Mouse (Mus musculus) bone marrow macrophage, adult 2 months (primary cell): Measurements from ENCODE around the gene Gm20388. TPM values are rescaled to one million over a fixed set of nuclear protein-coding genes. Genes with fewer than 3 reads are reported as not detected.

ENCODE experiments used
- H3K27ac ChIP-seq: 2 replicates; pipeline ENCODE4 v1.5.1; 2012; ENCODE audit warnings: low read depth, low read length; ENCODE audit not compliant: insufficient read depth
- H3K4me1 ChIP-seq: 2 replicates; pipeline ENCODE4 v1.6.1; 2012; ENCODE audit warnings: low read length; ENCODE audit not compliant: control insufficient read depth, insufficient read depth
- H3K4me3 ChIP-seq: 2 replicates; pipeline ENCODE4 v1.5.1; 2012; ENCODE audit warnings: mild to moderate bottlenecking, low read length, moderate library complexity; ENCODE audit not compliant: insufficient read depth
- CTCF ChIP-seq: IDR thresholded peaks from 2 replicates; pipeline ENCODE4 v1.5.1; 2012; ENCODE audit warnings: low read depth, mild to moderate bottlenecking, low read length, moderate library complexity
- POLR2A ChIP-seq: IDR thresholded peaks from 2 replicates; pipeline ENCODE4 v1.6.1; 2012; ENCODE audit warnings: mild to moderate bottlenecking, low read depth, low read length, borderline replicate concordance
- polyA plus RNA-seq: library from polyadenylated mRNA; stranded (reverse); fragments of >200 nt; gene quantifications from 2 replicates; pipeline ENCODE4 v1.2.4, GENCODE M21; 2012; ENCODE audit not compliant: missing spikeins, insufficient read depth, insufficient read length

Gene Gm20388
- polyA plus RNA-seq, 1 experiment: 32.7 TPM

GRCm38 (mm10) chr8:120486477-120487376 is 576.1 kb downstream of the Gm20388 start:
- Histone ChIP-seq H3K4me3 (peak overlapping the region; percentile 75), H3K27ac (peak overlapping the region; percentile 82), H3K4me1 (peaks cover 23% of the 10 kb centered on the region)
- no peak for TF ChIP-seq CTCF
- TF ChIP-seq POLR2A: 0 out of 2 replicates have a peak, but pooled peaks have one; percentile 25

- Histone ChIP-seq H3K4me1 (peaks cover 23% of the 10 kb centered on the region), H3K4me3 (peak overlapping the region; percentile 75), H3K27ac (peak overlapping the region; percentile 82)
- TF ChIP-seq CTCF (no peak), POLR2A (no peak)
Observed at GRCm38 (mm10) chr8:120487377-120487728, 576.7 kb downstream of the Gm20388 start.

- peak overlapping the region; percentile 75 for H3K4me3 ChIP-seq
- no peak for TF ChIP-seq POLR2A
- TF ChIP-seq CTCF: no peak
- H3K27ac ChIP-seq: peak overlapping the region; percentile 82
- H3K4me1 ChIP-seq: peaks cover 23% of the 10 kb centered on the region
Observed at GRCm38 (mm10) chr8:120487729-120488510, 577.3 kb downstream of the Gm20388 start.

- no peak for TF ChIP-seq CTCF
- H3K4me1 ChIP-seq: peaks cover 29% of the 10 kb centered on the region
- peak overlapping the region; percentile 75 for H3K4me3 ChIP-seq
- peak overlapping the region; percentile 82 for H3K27ac ChIP-seq
Observed at GRCm38 (mm10) chr8:120488636-120489131, 578.0 kb downstream of the Gm20388 start.

GRCm38 (mm10) chr8:120489142-120489754 is 578.6 kb downstream of the Gm20388 start:
- TF ChIP-seq POLR2A (no peak), CTCF (no peak)
- Histone ChIP-seq H3K27ac (peak overlapping the region; percentile 82), H3K4me3 (peak overlapping the region; percentile 75), H3K4me1 (peaks cover 34% of the 10 kb centered on the region)

- TF ChIP-seq POLR2A: no peak
- no peak for TF ChIP-seq CTCF
- peaks cover 31% of the 10 kb centered on the region for H3K4me1 ChIP-seq
Observed at GRCm38 (mm10) chr8:120489771-120490281, 579.2 kb downstream of the Gm20388 start.

GRCm38 (mm10) chr8:120490354-120491141 is 579.9 kb downstream of the Gm20388 start:
- Histone ChIP-seq H3K4me3 (peak overlapping the region; percentile 75), H3K27ac (peak overlapping the region; percentile 82)

More at GRCm38 (mm10) chr8:120489771-120490281, 579.2 kb downstream of the Gm20388 start:
- Histone ChIP-seq H3K27ac (peak overlapping the region; percentile 82), H3K4me3 (peak overlapping the region; percentile 75)

GRCm38 (mm10) chr8:120491166-120491793 is 580.6 kb downstream of the Gm20388 start:
- peak overlapping the region; percentile 75; the same call in 1 of the 2 replicates for H3K4me3 ChIP-seq
- no peak overlapping the region for H3K27ac ChIP-seq
- no peak for TF ChIP-seq POLR2A
- no peak for TF ChIP-seq CTCF
- peaks cover 32% of the 10 kb centered on the region for H3K4me1 ChIP-seq

More at GRCm38 (mm10) chr8:120490354-120491141, 579.9 kb downstream of the Gm20388 start:
- TF ChIP-seq POLR2A (no peak), CTCF (no peak)
- H3K4me1 ChIP-seq: peaks cover 33% of the 10 kb centered on the region
